ENCODE assay signal across 8 mouse cellular contexts in genomic region chr19:7264088-7264765, GRCm38 (mm10). TPM values are rescaled to one million over a fixed set of nuclear protein-coding genes. Genes with fewer than 3 reads are reported as not detected.
A peak's percentile ranks its signal among the peaks of the same experiment; 100 is the strongest.
DNase-seq lines count a peak whose midpoint lies in the region; ATAC-seq and TF ChIP-seq lines count a peak whose summit lies in the region.

No protein-coding gene starts in this region.

- TF ChIP-seq EP300 in heart, adult 2 months (IDR thresholded peaks at IDR 0.05; ENCODE audit: insufficient read depth, low read depth, low read length) = peak; percentile 58; the same call in 1 of the 2 replicates

- no peak for ATAC-seq in embryonic facial prominence, embryonic 11.5 days (replicated peaks; ENCODE audit: insufficient number of reproducible peaks, low FRiP score, low TSS enrichment, low read depth)

- 19% methylated on average over 9 of the region's 9 CpGs for WGBS in embryonic facial prominence, embryonic 11.5 days
- WGBS in heart, adult 2 months = 9% methylated on average over 9 of the region's 9 CpGs
- WGBS in kidney, adult 2 months = 18% methylated on average over 9 of the region's 9 CpGs
- WGBS in olfactory bulb, adult 2 months = 15% methylated on average over 9 of the region's 9 CpGs

- no peaks in the 10 kb centered on the region for H3K27me3 ChIP-seq in embryonic facial prominence, embryonic 11.5 days (ENCODE audit: control insufficient read depth, insufficient read depth, low read length)
- no peaks in the 10 kb centered on the region for H3K27me3 ChIP-seq in heart, adult 2 months (ENCODE audit: control insufficient read depth, insufficient read depth, low read length)
- H3K27me3 ChIP-seq in kidney, adult 2 months (replicated peaks; ENCODE audit: control insufficient read depth, insufficient read depth, low read length) = no peaks in the 10 kb centered on the region

- TF ChIP-seq CTCF in heart, adult 2 months (IDR thresholded peaks at IDR 0.05) = peak; percentile 98
- peak; percentile 88 for TF ChIP-seq CTCF in kidney, adult 2 months (conservative IDR thresholded peaks at IDR 0.05; ENCODE audit: insufficient read depth, insufficient read length, low read depth, low read length)
- TF ChIP-seq CTCF in olfactory bulb, adult 2 months (IDR thresholded peaks at IDR 0.05; ENCODE audit: insufficient read depth, low read depth, low read length) = peak; percentile 70

- no peak overlapping the region for H3K4me2 ChIP-seq in embryonic facial prominence, embryonic 11.5 days (ENCODE audit: low read depth, low read length)

- H3K9me3 ChIP-seq in embryonic facial prominence, embryonic 11.5 days (replicated peaks; ENCODE audit: control insufficient read depth, low read length) = no peaks in the 10 kb centered on the region

- peaks cover 20% of the 10 kb centered on the region for H3K4me1 ChIP-seq in embryonic facial prominence, embryonic 11.5 days (ENCODE audit: control insufficient read depth, insufficient read depth, low read length)
- peaks cover 5% of the 10 kb centered on the region for H3K4me1 ChIP-seq in heart, adult 2 months (ENCODE audit: control insufficient read depth, insufficient read depth, low read length)
- peaks cover 3% of the 10 kb centered on the region; the same call in 1 of the 2 replicates for H3K4me1 ChIP-seq in kidney, adult 2 months (ENCODE audit: control insufficient read depth, insufficient read depth, low read length)
- peaks cover 42% of the 10 kb centered on the region for H3K4me1 ChIP-seq in olfactory bulb, adult 2 months (ENCODE audit: control insufficient read depth, insufficient read depth, low read length)

- peak overlapping the region; percentile 98; the same call in 1 of the 2 replicates for H3K27ac ChIP-seq in embryonic facial prominence, embryonic 11.5 days (replicated peaks; ENCODE audit: low read depth, low read length)
- H3K27ac ChIP-seq in heart, adult 2 months = peak overlapping the region; percentile 83
- no peak overlapping the region for H3K27ac ChIP-seq in kidney, adult 2 months (ENCODE audit: insufficient read depth, low read depth, low read length)
- H3K27ac ChIP-seq in olfactory bulb, adult 2 months (ENCODE audit: insufficient read depth, low read depth, low read length) = no peak overlapping the region

- TF ChIP-seq POLR2A in heart, adult 2 months (IDR thresholded peaks at IDR 0.05; ENCODE audit: insufficient read depth, low read depth, low read length) = no peak
- no peak for TF ChIP-seq POLR2A in kidney, adult 2 months (IDR thresholded peaks at IDR 0.05; ENCODE audit: low read depth, low read length)
- no peak for TF ChIP-seq POLR2A in olfactory bulb, adult 2 months (IDR thresholded peaks at IDR 0.05; ENCODE audit: insufficient read depth, low read depth, low read length)

- H3K9ac ChIP-seq in embryonic facial prominence, embryonic 11.5 days (replicated peaks; ENCODE audit: low read length) = no peak overlapping the region
- H3K9ac ChIP-seq in heart, adult 2 months (ENCODE audit: low read depth, low read length) = no peak overlapping the region

- H3K79me2 ChIP-seq in heart, adult 2 months (replicated peaks; ENCODE audit: control insufficient read depth, insufficient read depth, low read length) = no peaks in the 10 kb centered on the region

- intact Hi-C loops in heart, adult 2 months (cut with DNase I) = loop anchor here (1.0 to 2.0 kb wide), 4 partner anchors 23 to 173 kb away; partner anchors contain the start of gene Naa40

- H3K36me3 ChIP-seq in embryonic facial prominence, embryonic 11.5 days (replicated peaks; ENCODE audit: control insufficient read depth, insufficient read depth, low read depth, low read length) = no peaks in the 10 kb centered on the region
- H3K36me3 ChIP-seq in heart, adult 2 months (ENCODE audit: control insufficient read depth, insufficient read depth, low read length) = no peaks in the 10 kb centered on the region
- no peaks in the 10 kb centered on the region for H3K36me3 ChIP-seq in kidney, adult 2 months (ENCODE audit: control insufficient read depth, insufficient read depth, low read length)

- peak; percentile 91 for DNase-seq in CD4-positive, CD25-positive, alpha-beta regulatory T cell, adult 2 months (ENCODE audit: low read depth, low spot score)
- peak; percentile 87 to 92 for DNase-seq in adrenal gland, postnatal 36 days
- DNase-seq in embryonic facial prominence, embryonic 11.5 days (ENCODE audit: low spot score) = peak; percentile 89
- peak; percentile 80 to 87 for DNase-seq in heart, adult 2 months
- DNase-seq in kidney, adult 2 months = peak; percentile 84
- peak; percentile 78 to 83 for DNase-seq in lung, adult 18-20 months
- DNase-seq in thymus, postnatal 14 days = peak; percentile 89

- no peak overlapping the region for H3K4me3 ChIP-seq in embryonic facial prominence, embryonic 11.5 days (ENCODE audit: low read depth, low read length)
- H3K4me3 ChIP-seq in heart, adult 2 months = no peak overlapping the region
- H3K4me3 ChIP-seq in kidney, adult 2 months (ENCODE audit: insufficient read depth, low read depth, low read length) = no peak overlapping the region
- no peak overlapping the region for H3K4me3 ChIP-seq in olfactory bulb, adult 2 months (ENCODE audit: insufficient read depth, low read depth, low read length)

RNA-seq across cellular contexts. Expression of gene Rcor2, which starts 2.9 kb away (rescaled TPM):
- total RNA-seq in adrenal gland, postnatal 36 days (2021) = 1 to 10 TPM; 2.0 to 4.4 TPM
- 17.6 and 18.8 TPM in 2 replicates for polyA plus RNA-seq in embryonic facial prominence, embryonic 11.5 days (2014; fragmentation: Nextera tagmentation; extraction: Ambion mirVana)
- total RNA-seq in heart, adult 2 months (2021) = 1 to 10 TPM; 5.7 to 7.6 TPM
- 11.6 and 12.7 TPM in 2 replicates for polyA plus RNA-seq in heart, adult 2 months (2012; rRNA removed)
- 1.5 and 1.8 TPM in 2 replicates for polyA plus RNA-seq in kidney, adult 2 months (2012; rRNA removed)
- not detected in 2 replicates for polyA plus RNA-seq in olfactory bulb, adult 2 months (2012; ENCODE audit: insufficient read depth, insufficient read length, low replicate concordance, missing spikeins)

RNA-seq across cellular contexts. Expression of gene Naa40, which starts 23.2 kb away (rescaled TPM):
- 10 to 100 TPM; 18.6 to 25.6 TPM for total RNA-seq in adrenal gland, postnatal 36 days (2021)
- polyA plus RNA-seq in embryonic facial prominence, embryonic 11.5 days (2014; fragmentation: Nextera tagmentation; extraction: Ambion mirVana) = 82.9 and 88.0 TPM in 2 replicates
- 10 to 100 TPM; 14.9 to 16.4 TPM for total RNA-seq in heart, adult 2 months (2021)
- 23.8 and 31.8 TPM in 2 replicates for polyA plus RNA-seq in heart, adult 2 months (2012; rRNA removed)
- polyA plus RNA-seq in kidney, adult 2 months (2012; rRNA removed) = 23.7 and 26.2 TPM in 2 replicates
- polyA plus RNA-seq in olfactory bulb, adult 2 months (2012; ENCODE audit: insufficient read depth, insufficient read length, low replicate concordance, missing spikeins) = not detected in 2 replicates

RNA-seq across cellular contexts. Expression of gene Cox8a, which starts 46.8 kb away (rescaled TPM):
- total RNA-seq in adrenal gland, postnatal 36 days (2021) = 1,000 to 10,000 TPM; 1,022 to 1,091 TPM
- polyA plus RNA-seq in embryonic facial prominence, embryonic 11.5 days (2014; fragmentation: Nextera tagmentation; extraction: Ambion mirVana) = 741 and 769 TPM in 2 replicates
- 100 to 1,000 TPM; 384 to 424 TPM for total RNA-seq in heart, adult 2 months (2021)
- polyA plus RNA-seq in heart, adult 2 months (2012; rRNA removed) = 589 and 775 TPM in 2 replicates
- 3,607 and 3,750 TPM in 2 replicates for polyA plus RNA-seq in kidney, adult 2 months (2012; rRNA removed)
- not detected in 2 replicates for polyA plus RNA-seq in olfactory bulb, adult 2 months (2012; ENCODE audit: insufficient read depth, insufficient read length, low replicate concordance, missing spikeins)

RNA-seq across cellular contexts. Expression of gene Otub1, which starts 58.1 kb away (rescaled TPM):
- 100 to 1,000 TPM; 118 to 130 TPM for total RNA-seq in adrenal gland, postnatal 36 days (2021)
- 217 and 252 TPM in 2 replicates for polyA plus RNA-seq in embryonic facial prominence, embryonic 11.5 days (2014; fragmentation: Nextera tagmentation; extraction: Ambion mirVana)
- total RNA-seq in heart, adult 2 months (2021) = 10 to 100 TPM; 62.1 to 70.9 TPM
- 73.3 and 84.2 TPM in 2 replicates for polyA plus RNA-seq in heart, adult 2 months (2012; rRNA removed)
- polyA plus RNA-seq in kidney, adult 2 months (2012; rRNA removed) = 122 and 126 TPM in 2 replicates
- polyA plus RNA-seq in olfactory bulb, adult 2 months (2012; ENCODE audit: insufficient read depth, insufficient read length, low replicate concordance, missing spikeins) = not detected in 2 replicates

Comparison
In these comparisons a context has a peak if more than half of its experiments do, and no peak if none do; other contexts are left out.
1. H3K27ac ChIP-seq: peak in embryonic facial prominence, embryonic 11.5 days (single experiment) and heart, adult 2 months (single experiment); none in kidney, adult 2 months (single experiment) and olfactory bulb, adult 2 months (single experiment).
2. Peak in every context shown above with its lines, with median percentiles within 50 percentile points of each other: DNase-seq and CTCF ChIP-seq.